Mouse (Mus musculus): ENCODE measurements around the gene Rnase1.

DNA sequence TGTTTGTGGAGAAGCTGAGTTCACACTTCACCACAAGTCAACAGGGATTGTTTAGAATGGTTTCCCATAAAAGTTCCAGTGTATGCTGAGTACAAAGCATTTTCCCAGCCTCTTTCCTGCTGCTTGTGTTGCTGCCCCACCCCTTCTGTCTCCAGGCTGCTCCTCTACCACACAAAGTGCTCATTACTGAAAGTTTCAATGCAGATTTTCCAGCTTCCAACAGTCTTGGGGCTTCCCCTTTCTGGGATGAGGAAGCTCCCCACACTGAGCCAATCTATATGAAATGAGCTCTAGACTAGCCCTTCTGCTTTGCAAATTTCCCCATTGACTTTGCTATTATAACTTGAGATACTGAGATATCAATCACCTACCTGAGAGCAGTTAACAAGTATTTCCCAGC, 19.5 kb upstream of the Rnase1 start:
- TF ChIP-seq POLR2A (IDR thresholded peaks at IDR 0.05; ENCODE audit: control insufficient read depth, extremely low read depth, insufficient read depth, low read length, poor library complexity) (no peak), CTCF (IDR thresholded peaks at IDR 0.05; ENCODE audit: borderline replicate concordance, control insufficient read depth, extremely low read depth, insufficient read depth, low read length, poor library complexity) (no peak)

All from thymus, adult 2 months (tissue).